Mouse (Mus musculus) adrenal gland, postnatal 25 days (tissue): ENCODE measurements around the gene Emp1. TPM values are rescaled to one million over a fixed set of nuclear protein-coding genes. Genes with fewer than 3 reads are reported as not detected.
A peak's percentile ranks its signal among the peaks of the same experiment; 100 is the strongest.

Experiments used
- DNase-seq: peaks from one replicate; pipeline ENCODE4 v3.0.0; 2021; ENCODE audit warnings: mixed read lengths
- total RNA-seq: library from RNA; stranded (reverse); gene quantifications from 2 replicates; pipeline ENCODE4 v1.2.3, GENCODE M21; 2021

The Emp1 gene
- total RNA-seq, 1 experiment from 2014 or later = 31.3 TPM

GRCm38 (mm10) chr6:135412649-135413048, 50.3 kb downstream of the Emp1 start:
- no peak for DNase-seq

GRCm38 (mm10) chr6:135417459-135417858, 55.1 kb downstream of the Emp1 start:
- DNase-seq = peak; percentile 43

DNA sequence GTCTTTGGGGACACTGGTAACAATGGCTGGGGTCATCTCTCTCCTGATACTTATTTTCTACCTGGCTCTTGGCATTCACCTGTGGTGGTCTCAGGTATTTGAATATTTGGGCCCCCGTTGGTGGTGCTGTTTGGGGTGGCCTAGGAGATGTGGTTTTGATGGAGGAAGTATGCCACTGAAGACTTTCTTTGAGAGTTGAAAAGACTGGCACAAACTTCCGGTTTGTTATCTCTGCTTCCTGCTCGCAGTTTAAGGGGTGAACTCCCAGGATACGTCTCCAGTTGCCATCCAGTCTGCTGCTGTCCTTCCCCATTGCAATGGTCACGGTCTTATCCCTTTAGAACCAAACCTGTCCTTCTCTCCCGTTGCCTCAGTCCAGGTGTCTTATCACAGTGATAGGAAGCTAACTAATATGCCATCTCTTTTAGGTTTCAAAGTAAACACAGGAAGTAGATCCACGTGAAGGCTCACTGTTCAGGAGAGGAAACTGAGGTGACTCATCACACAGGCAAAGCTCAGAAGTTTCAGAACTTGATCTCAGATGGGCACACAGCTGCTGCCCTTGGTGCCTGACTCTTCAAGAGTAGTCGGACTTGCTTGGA, 56.0 kb downstream of the Emp1 start:
- DNase-seq = no peak

GRCm38 (mm10) chr6:135428246-135428645, 65.9 kb downstream of the Emp1 start:
- DNase-seq = no peak

DNA sequence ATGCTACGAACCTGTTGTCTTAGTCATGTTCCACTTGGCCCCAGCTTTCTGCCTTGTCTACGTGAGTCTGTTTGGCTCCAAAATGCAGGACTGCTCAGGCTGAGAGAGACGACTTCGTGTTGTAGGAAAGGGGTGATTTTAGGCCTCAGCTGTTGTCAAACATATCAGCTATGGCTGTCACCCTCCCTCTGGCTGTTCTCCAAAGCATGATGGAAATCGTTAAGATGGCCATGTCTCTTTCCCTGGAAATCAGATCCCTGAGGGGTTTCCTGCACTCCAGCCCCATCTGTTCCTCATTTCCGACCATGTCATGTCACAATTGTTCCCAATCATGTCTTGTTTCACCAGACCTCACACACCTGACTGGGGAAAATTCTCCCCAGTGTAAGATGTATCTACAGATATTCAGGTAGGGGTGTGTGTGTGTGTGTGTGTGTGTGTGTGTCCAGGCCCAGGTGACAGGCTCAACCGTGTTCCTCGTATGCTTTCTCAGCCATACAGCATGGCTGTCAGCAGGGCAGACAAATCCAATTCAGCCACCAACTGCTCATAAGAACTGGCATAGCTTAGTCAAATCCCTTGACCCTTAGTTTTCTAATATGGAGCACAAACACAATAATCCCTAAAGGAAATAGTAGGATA, 67.0 kb downstream of the Emp1 start:
- DNase-seq = no peak

DNA sequence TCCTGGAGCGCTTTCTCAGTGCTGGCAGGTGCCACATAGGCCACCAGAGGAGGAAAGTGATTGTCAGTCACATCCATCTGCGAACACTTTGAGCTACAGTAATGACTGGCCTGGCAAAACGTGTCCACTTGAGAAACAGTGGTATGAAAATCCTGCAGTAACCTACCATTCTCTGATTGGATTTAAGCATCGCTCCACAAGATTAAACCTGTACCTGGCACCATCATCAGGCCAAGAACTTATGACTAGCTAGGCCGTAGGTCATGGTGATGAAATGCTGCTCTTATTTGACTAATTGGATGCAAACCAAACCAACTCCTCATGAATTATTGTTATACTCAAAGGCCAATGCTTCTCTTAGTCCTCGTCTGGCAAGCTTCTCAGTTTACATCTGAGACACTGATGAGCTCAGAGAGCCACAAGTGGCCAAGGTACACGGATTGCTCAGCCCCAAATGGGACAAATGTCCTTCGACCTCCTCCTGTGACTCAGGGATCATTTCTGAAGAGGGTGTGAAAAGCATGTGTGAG, 68.2 kb downstream of the Emp1 start:
- DNase-seq = no peak

Other genes with a start within 250 kb of the Emp1 start
- not detected in 2 replicates for gene Gprc5d, start 244.3 kb upstream of the Emp1 start, total RNA-seq
- 18.1 and 32.1 TPM in 2 replicates for gene Fam234b, start 164.6 kb upstream of the Emp1 start, total RNA-seq
- gene Hebp1, start 164.5 kb upstream of the Emp1 start, total RNA-seq = 16.4 and 23.9 TPM in 2 replicates
- gene Gsg1, start 108.2 kb upstream of the Emp1 start, total RNA-seq = not detected in 2 replicates
- not detected in 2 replicates for gene Pbp2, start 52.1 kb upstream of the Emp1 start, total RNA-seq